8 mouse cellular contexts compared by ENCODE assay signal in the genomic region with DNA sequence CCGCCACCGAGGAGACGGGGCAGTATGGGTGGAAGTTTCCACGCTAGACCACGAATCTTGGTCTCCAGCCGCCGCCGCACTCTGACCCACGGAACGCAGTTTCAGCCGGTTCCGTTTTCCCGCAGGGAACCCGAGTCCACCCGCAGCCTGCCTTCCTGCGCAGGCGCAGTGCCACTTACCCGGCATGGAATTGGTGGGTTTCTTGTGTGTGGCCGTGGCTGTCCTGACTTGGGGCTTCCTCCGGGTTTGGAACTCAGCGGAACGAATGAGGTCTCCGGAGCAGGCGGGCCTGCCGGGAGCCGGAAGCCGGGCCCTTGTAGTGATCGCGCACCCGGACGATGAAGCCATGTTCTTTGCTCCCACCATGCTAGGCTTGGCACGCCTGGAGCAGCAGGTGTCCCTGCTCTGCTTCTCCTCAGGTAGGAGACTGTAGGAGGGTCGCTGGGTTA. TPM values are rescaled to one million over a fixed set of nuclear protein-coding genes. Genes with fewer than 3 reads are reported as not detected.
DNase-seq lines count a peak whose midpoint lies in the region; ATAC-seq lines count a peak whose summit lies in the region.

TSS of gene Pigl (plus strand) at position 185 of the 449 bp plus-strand sequence.
TSS of gene Ncor1 (minus strand) at position 266 of the 449 bp plus-strand sequence.

- peak within 1 kb of the TSS; percentile 71 for H3K4me2 ChIP-seq in hindbrain, embryonic 16.5 days (ENCODE audit: low read length)

- DNase-seq in WW6 (ENCODE audit: low read depth, low spot score): peak; percentile 90
- peak; percentile 86 to 87 for DNase-seq in cerebellum, postnatal 36 days
- DNase-seq in gastrocnemius, adult 18-20 months (ENCODE audit: low spot score): peak; percentile 81
- peak; percentile 79 to 87 for DNase-seq in left cerebral cortex, adult 18-20 months (ENCODE audit: low spot score in 2 of 2)
- DNase-seq in lung, postnatal 4 days: peak; percentile 87 to 92
- peak; percentile 90 for DNase-seq in retina, postnatal 1 day
- DNase-seq in thymus, postnatal 4 days: peak; percentile 84

- 0% methylated on average over 33 of the region's 33 CpGs for WGBS in hindbrain, embryonic 16.5 days

- peak within 1 kb of the TSS; percentile 98 for H3K27ac ChIP-seq in hindbrain, embryonic 16.5 days (ENCODE audit: low read depth, low read length)

- H3K36me3 ChIP-seq in hindbrain, embryonic 16.5 days (ENCODE audit: control insufficient read depth, insufficient read depth, low read length): no peaks in the 10 kb centered on the region

- peak within 1 kb of the TSS; percentile 68 for H3K4me3 ChIP-seq in hindbrain, embryonic 16.5 days (ENCODE audit: low read length)

- peaks cover 17% of the 10 kb centered on the region for H3K4me1 ChIP-seq in hindbrain, embryonic 16.5 days (ENCODE audit: control insufficient read depth, insufficient read depth, low read depth, low read length)

- H3K9me3 ChIP-seq in hindbrain, embryonic 16.5 days (ENCODE audit: control insufficient read depth, low read length): no peaks in the 10 kb centered on the region

- H3K9ac ChIP-seq in hindbrain, embryonic 16.5 days (ENCODE audit: low read depth, low read length): peak within 1 kb of the TSS; percentile 98

- no peaks in the 10 kb centered on the region for H3K27me3 ChIP-seq in hindbrain, embryonic 16.5 days (replicated peaks; ENCODE audit: control insufficient read depth, insufficient read depth, low read length)

- peak; percentile 65 for ATAC-seq in hindbrain, embryonic 16.5 days

RNA-seq across cellular contexts. Expression of gene Pigl, which starts in this region (rescaled TPM):
- 1 to 10 TPM; 2.2 to 2.9 TPM for total RNA-seq in gastrocnemius, adult 18-20 months (2021)
- polyA plus RNA-seq in hindbrain, embryonic 16.5 days (2015; fragmentation: Nextera tagmentation; extraction: Ambion mirVana): 8.3 and 10.8 TPM in 2 replicates
- 1 to 10 TPM; 4.7 to 5.7 TPM for total RNA-seq in left cerebral cortex, adult 18-20 months (2021)

RNA-seq across cellular contexts. Expression of gene Ncor1, which starts in this region (rescaled TPM):
- total RNA-seq in gastrocnemius, adult 18-20 months (2021): 100 to 1,000 TPM; 125 to 137 TPM
- 60.1 and 135 TPM in 2 replicates for polyA plus RNA-seq in hindbrain, embryonic 16.5 days (2015; fragmentation: Nextera tagmentation; extraction: Ambion mirVana)
- total RNA-seq in left cerebral cortex, adult 18-20 months (2021): 100 to 1,000 TPM; 271 to 275 TPM

Comparison
In these comparisons a context has a peak if more than half of its experiments do, and no peak if none do; other contexts are left out.
1. Peak in every context shown above with its lines: DNase-seq, ATAC-seq, H3K4me3 ChIP-seq and H3K27ac ChIP-seq.